8 mouse cellular contexts compared by ENCODE assay signal in the genomic region with DNA sequence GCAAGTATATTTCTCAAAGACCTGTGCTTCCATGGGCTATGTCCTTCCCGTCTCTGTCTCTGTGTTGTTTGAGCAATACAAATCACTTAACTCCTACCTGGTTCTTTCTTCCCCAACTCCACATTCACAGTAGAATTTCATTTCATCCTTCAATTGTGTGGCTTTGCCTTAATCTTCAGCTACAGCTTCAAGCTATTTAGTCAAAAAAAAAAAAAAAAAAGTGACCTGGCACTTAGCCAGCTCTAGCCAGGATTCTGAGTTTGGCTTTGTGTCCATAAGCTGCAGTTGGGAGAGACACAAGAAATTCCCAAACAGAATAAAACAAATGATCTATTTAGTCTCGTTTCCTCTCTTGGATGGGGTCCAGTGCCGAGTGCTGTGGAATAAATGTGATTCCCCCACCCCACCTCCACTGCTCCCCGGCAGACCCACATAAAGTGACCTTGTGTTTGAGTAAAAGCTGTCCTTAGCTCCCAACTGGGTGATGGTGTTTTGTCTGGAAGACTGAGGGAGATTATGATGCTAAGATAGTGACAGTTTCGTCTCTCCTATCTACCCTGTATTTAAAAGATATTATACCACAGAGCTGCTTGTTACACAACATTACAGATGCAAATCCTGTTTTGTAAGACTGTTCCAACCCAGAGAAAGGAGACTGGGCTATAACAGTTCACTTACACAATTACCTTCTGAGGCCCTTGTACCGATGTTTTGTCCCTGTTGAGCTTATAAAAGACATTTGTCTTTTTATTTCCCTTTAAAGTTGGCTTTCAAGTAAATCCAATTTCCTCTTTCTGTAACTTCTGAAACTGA. TPM values are rescaled to one million over a fixed set of nuclear protein-coding genes. Genes with fewer than 3 reads are reported as not detected.
DNase-seq lines count a peak whose midpoint lies in the region; ATAC-seq and TF ChIP-seq lines count a peak whose summit lies in the region.

A gene (minus strand): TSS at position 51 of the 813 bp plus-strand sequence.

- H3K27ac ChIP-seq in forebrain, embryonic 11.5 days (ENCODE audit: low read depth, low read length): no peak within 1 kb of the TSS
- peak within 1 kb of the TSS; percentile 11 for H3K27ac ChIP-seq in heart, embryonic 16.5 days (ENCODE audit: low read length)
- peak within 1 kb of the TSS; percentile 64 for H3K27ac ChIP-seq in midbrain, postnatal 0 days (ENCODE audit: low read depth, low read length)

- H3K4me2 ChIP-seq in forebrain, embryonic 11.5 days (ENCODE audit: low read depth, low read length, severe bottlenecking): no peak within 1 kb of the TSS
- H3K4me2 ChIP-seq in heart, embryonic 16.5 days (ENCODE audit: low read depth, low read length): peak within 1 kb of the TSS; percentile 41
- H3K4me2 ChIP-seq in midbrain, postnatal 0 days (ENCODE audit: low read depth, low read length, poor library complexity, severe bottlenecking): peak within 1 kb of the TSS; percentile 6; the same call in 1 of the 2 replicates

- no peaks in the 10 kb centered on the region for H3K9me3 ChIP-seq in forebrain, embryonic 11.5 days (ENCODE audit: control insufficient read depth, low read length)
- H3K9me3 ChIP-seq in heart, embryonic 16.5 days (replicated peaks; ENCODE audit: control insufficient read depth, low read length): no peaks in the 10 kb centered on the region
- no peaks in the 10 kb centered on the region for H3K9me3 ChIP-seq in midbrain, postnatal 0 days (ENCODE audit: low read length)

- no peaks in the 10 kb centered on the region for H3K36me3 ChIP-seq in forebrain, embryonic 11.5 days (ENCODE audit: control insufficient read depth, insufficient read depth, low read length)
- no peaks in the 10 kb centered on the region for H3K36me3 ChIP-seq in heart, embryonic 16.5 days (ENCODE audit: control insufficient read depth, insufficient read depth)
- no peaks in the 10 kb centered on the region for H3K36me3 ChIP-seq in midbrain, postnatal 0 days (ENCODE audit: insufficient read depth, low read length)

- no peak within 1 kb of the TSS for H3K9ac ChIP-seq in forebrain, embryonic 11.5 days (ENCODE audit: low read length)
- peak within 1 kb of the TSS; percentile 41; the same call in 1 of the 2 replicates for H3K9ac ChIP-seq in heart, embryonic 16.5 days (ENCODE audit: low read length)
- no peak within 1 kb of the TSS for H3K9ac ChIP-seq in midbrain, postnatal 0 days (replicated peaks; ENCODE audit: low read length, poor library complexity, severe bottlenecking)

- WGBS in forebrain, embryonic 11.5 days: 32% methylated on average over 6 of the region's 6 CpGs
- WGBS in heart, embryonic 16.5 days: 36% methylated on average over 6 of the region's 6 CpGs
- WGBS in midbrain, postnatal 0 days: 15% methylated on average over 6 of the region's 6 CpGs

- peak; percentile 10 for DNase-seq in cerebellum, adult 9-11 months
- no peak for DNase-seq in cerebellum, adult 11 months
- peak; percentile 55 for DNase-seq in 416B (ENCODE audit: low read depth)
- DNase-seq in forebrain, embryonic 11.5 days (ENCODE audit: low spot score): no peak
- DNase-seq in layer of hippocampus, postnatal 25 days (ENCODE audit: extremely low spot score in 1 of 2, low spot score in 1 of 2): peak in 1 of 2 experiments; percentile 28
- peak; percentile 78 for DNase-seq in midbrain, postnatal 0 days (ENCODE audit: low spot score)
- DNase-seq in spleen, postnatal 10 days (ENCODE audit: low spot score in 2 of 2): no peak

- peaks cover 2% of the 10 kb centered on the region; the same call in 1 of the 2 replicates for H3K4me1 ChIP-seq in forebrain, embryonic 11.5 days (replicated peaks; ENCODE audit: control insufficient read depth, insufficient read depth, low read length)
- peaks cover 21% of the 10 kb centered on the region for H3K4me1 ChIP-seq in heart, embryonic 16.5 days (ENCODE audit: control insufficient read depth, insufficient read depth, low read length)
- peaks cover 5% of the 10 kb centered on the region; the same call in 1 of the 2 replicates for H3K4me1 ChIP-seq in midbrain, postnatal 0 days (ENCODE audit: insufficient read depth, low read length)

- peaks cover 9% of the 10 kb centered on the region for H3K27me3 ChIP-seq in forebrain, embryonic 11.5 days (ENCODE audit: control insufficient read depth, insufficient read depth, low read length)
- H3K27me3 ChIP-seq in heart, embryonic 16.5 days (ENCODE audit: control insufficient read depth, insufficient read depth, low read length): no peaks in the 10 kb centered on the region
- no peaks in the 10 kb centered on the region for H3K27me3 ChIP-seq in midbrain, postnatal 0 days (ENCODE audit: insufficient read depth, low read length)

- no peak for TF ChIP-seq CTCF in midbrain, postnatal 0 days (IDR thresholded peaks at IDR 0.05)

- ATAC-seq in forebrain, embryonic 11.5 days (replicated peaks; ENCODE audit: low FRiP score): no peak
- ATAC-seq in heart, embryonic 16.5 days (replicated peaks; ENCODE audit: extremely low read depth, insufficient read depth, low FRiP score): no peak
- ATAC-seq in midbrain, postnatal 0 days (ENCODE audit: low FRiP score): peak; percentile 40; the same call in 1 of the 2 replicates

- H3K4me3 ChIP-seq in forebrain, embryonic 11.5 days (ENCODE audit: low read depth, low read length): no peak within 1 kb of the TSS
- peak within 1 kb of the TSS; percentile 3; the same call in 1 of the 2 replicates for H3K4me3 ChIP-seq in heart, embryonic 16.5 days (ENCODE audit: low read length)
- no peak within 1 kb of the TSS for H3K4me3 ChIP-seq in midbrain, postnatal 0 days (ENCODE audit: low read depth, low read length)

RNA-seq across cellular contexts. Expression of the gene that starts here (rescaled TPM):
- 49.1 and 57.8 TPM in 2 replicates for polyA plus RNA-seq in forebrain, embryonic 11.5 days (2014; fragmentation: Nextera tagmentation; extraction: Ambion mirVana)
- 91.0 and 106 TPM in 2 replicates for polyA plus RNA-seq in heart, embryonic 16.5 days (2015; fragmentation: Nextera tagmentation; extraction: Ambion mirVana)
- total RNA-seq in layer of hippocampus, postnatal 25 days (2021): 100 to 1,000 TPM; 139 to 160 TPM
- 254 TPM in 2 replicates for total RNA-seq in midbrain, postnatal 0 days (2014; rRNA removed)
- polyA plus RNA-seq in midbrain, postnatal 0 days (2015; fragmentation: Nextera tagmentation; extraction: Ambion mirVana): 386 and 444 TPM in 2 replicates

Comparison
In these comparisons a context has a peak if more than half of its experiments do, and no peak if none do; other contexts are left out.
1. DNase-seq: peak in cerebellum, adult 9-11 months (single experiment), 416B (single experiment) and midbrain, postnatal 0 days (single experiment); none in cerebellum, adult 11 months (single experiment), forebrain, embryonic 11.5 days (single experiment) and spleen, postnatal 10 days (0 of 2).